Mouse (Mus musculus) right cerebral cortex, adult 2 months (tissue): ENCODE results near the gene Stk19.
"Not testable (repeated sequence)": the region's sequence is repeated elsewhere in the genome, so short reads cannot be mapped to it uniquely, and the experiment has no call there.

Experiments used
- DNase-seq, 2 experiments: peaks; one replicate each; pipeline ENCODE4 v3.0.0; 2021 to 2022; ENCODE audit warnings: low spot score in 2 of 2

Stk19 gene

DNA sequence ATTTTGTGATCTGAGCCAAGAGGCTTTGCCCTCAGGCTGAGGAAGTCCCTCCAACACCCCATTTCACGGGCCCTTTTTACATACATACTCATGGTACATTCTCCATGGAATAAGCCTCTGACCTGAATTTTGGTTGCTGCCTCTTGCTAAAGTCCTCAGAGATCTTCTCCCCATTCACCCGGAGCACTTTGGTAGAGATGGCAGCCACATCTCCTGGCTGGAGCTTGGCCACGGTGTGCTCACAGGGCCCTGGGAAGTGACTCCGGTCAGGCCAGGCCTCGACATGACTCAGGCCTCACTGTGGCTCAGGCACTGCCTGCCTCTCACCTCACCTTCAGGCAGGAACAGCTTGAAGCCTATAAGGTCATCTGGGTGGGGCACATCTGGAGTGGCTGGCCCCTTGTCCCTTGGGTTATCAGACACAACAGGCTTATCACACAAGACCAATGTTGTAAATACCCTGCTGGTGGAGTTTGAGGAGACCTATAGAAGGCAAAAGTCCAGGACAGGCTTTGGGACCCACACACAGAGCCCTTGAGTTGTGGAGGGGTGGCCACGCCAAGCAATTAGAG, 4.1 kb upstream of the Stk19 start:
- no peak for DNase-seq

DNA sequence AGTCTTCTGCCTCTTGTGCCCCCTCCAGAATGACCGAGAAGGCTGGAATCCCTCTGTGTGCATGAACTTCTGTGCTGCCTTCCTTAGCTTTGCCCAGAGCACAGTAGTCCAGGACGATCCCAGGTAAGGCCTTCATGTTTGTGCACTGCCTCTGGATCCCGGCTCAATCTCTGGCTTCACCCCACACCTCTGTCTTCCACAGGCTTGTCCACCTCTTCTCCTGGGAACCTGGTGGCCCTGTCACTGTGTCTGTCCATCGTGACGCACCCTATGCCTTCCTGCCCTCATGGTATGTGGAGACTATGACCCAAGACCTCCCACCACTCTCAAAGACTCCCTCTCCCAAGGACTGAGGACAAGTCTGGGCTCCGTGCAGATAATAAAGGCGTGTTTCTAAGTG, 2.0 kb upstream of the Stk19 start:
- DNase-seq: no peak

DNA sequence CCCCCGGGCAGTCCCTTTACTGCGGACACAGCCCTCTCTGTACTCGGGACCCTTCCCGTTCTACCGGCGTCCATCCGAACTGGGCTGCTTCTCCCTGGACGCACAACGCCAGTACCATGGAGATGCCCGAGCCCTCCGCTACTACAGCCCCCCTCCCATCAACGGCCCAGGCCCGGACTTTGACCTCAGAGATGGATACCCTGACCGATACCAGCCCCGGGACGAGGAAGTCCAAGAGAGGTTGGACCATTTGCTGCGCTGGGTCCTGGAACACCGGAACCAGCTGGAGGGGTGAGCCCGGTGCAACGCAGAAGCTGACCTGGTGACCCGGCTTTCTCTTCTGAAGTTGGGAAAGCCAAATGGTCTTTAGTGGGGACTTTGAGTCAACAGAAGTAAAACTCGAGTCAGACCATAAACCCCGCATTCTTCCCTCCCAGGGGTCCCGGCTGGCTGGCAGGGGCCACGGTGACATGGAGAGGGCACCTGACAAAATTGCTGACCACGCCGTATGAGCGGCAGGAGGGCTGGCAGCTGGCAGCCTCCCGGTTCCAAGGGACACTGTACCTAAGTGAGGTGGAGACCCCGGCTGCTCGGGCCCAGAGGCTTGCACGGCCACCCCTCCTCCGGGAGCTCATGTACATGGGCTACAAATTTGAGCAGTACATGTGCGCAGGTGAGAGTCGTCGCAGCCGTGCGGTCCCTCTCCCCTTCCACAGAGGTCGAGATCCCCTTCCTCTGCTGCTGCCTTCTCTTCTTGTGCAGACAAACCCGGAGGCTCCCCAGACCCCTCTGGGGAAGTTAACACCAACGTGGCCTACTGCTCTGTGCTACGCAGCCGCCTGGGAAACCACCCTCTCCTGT, 949 bp upstream of the Stk19 start:
- DNase-seq: no peak

DNA sequence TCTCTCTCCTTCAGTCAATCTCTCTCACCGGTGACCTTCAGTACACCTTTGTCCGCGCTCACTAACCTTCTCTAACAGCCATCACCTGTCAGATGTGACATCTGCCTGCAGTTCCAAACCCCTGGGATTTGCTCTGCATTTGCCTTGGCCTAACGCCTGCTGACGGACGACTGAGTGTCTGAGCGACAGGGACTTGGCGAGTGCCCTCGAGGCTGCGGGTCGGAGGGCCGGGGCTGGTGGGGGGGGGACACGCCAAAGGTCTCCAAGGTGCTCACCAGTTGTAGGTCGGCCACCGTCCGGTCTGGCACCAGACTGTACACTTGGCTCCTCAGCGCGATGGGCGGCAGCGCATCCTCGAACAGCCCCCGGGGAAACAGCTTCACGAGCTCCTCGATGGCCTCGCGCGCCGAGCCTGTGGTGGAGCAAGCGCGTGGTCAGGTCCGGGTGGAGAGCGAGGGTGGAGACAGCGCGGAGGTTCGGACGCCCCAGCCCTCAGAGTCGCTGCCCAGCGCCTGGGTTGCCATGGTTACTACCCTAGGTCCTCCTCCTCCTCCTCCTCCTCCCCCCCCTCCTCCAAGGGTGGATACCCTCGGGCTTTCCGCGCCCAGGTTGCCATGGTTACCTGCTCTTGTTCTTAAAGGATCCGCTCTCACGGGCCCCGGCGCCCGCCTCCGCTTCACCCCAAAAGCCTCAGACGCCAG, 440 bp downstream of the Stk19 start:
- no peak for DNase-seq

DNA sequence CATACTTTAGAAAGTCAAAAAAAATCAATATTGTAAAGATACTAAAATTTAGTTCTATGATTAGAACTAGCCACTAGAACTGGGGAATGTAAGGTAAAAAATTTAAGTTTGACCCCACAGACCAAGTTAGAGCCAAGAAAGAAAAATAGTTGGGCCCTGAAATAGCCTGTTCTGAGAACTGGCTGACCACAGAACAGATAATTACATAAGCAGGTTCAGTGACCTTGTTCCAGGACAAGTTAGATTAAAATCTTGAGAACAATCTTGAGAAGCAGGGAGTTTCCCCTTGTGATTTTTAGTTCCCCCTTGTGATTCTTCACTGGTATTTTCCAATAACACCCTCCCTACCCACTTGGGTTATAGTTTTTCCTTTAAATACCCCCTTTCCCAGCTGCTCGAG, 6.0 kb downstream of the Stk19 start:
- not testable (repeated sequence) for DNase-seq

DNA sequence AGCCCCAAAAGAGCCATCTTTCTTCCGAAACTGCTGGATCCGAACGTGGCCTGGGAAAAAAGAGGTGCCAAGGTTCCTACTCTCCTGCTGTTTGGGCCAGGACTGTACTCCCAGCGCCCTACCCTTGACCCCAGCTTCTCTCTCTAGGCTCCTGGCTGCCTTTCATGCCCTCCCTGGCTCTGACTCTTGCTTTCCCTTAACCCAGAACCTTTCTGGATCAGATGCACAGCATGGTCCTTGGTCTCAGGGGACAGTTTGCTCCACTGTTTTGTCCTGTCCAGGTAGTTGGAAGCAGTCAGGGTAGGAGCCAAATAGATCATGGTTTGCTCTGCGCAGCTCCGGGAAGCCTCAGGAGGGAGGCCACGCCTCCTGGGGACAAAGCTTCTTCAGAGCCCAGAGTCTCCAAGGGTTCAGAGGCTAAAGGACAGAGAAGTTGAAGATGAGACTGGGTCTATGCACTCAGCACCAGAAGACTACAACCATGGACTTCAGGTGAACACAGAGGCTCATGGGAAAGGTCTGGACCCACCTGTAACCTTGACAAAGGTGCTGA, 21.9 kb downstream of the Stk19 start:
- DNase-seq: no peak

DNA sequence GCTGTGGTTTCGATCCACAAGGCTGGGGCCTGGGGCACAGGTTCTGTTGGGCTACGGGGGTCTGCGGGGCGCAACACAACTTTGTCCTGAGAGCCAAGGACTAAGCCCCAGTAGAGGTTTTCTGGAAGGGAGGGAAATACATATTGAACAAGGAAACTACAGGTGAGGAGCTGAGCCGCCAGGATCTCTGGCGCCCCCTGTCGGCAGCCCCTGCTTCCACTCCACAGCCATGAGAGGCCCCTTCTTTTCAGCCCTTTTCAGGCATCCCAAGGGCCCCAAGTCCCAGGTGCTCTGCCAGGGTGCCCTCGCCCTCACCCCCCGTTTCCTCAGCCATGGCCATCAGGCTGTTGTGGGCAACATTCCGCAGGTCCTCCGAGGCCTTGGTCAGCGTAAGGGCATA, 23.0 kb downstream of the Stk19 start:
- DNase-seq: peak; percentile 28 to 30

DNA sequence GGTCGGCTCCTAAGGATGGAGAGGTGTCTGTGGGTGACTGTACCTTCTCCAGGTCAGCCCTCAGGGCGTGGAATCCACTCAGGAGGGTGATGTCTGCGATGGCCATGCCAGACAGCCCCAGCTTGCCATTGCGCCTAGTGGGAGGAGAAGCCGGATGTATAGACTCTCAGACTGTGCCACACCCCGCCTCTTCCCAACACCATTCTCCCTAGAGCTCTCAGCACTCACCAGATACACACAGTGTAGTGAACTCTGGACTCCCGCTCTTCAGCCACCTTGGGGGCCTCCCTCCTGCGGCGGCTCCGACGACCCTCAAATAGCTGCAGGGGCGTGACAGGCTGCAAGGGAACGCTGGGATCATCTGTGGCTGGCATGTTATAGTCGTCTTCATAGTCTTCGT, 25.5 kb downstream of the Stk19 start:
- DNase-seq: no peak

DNA sequence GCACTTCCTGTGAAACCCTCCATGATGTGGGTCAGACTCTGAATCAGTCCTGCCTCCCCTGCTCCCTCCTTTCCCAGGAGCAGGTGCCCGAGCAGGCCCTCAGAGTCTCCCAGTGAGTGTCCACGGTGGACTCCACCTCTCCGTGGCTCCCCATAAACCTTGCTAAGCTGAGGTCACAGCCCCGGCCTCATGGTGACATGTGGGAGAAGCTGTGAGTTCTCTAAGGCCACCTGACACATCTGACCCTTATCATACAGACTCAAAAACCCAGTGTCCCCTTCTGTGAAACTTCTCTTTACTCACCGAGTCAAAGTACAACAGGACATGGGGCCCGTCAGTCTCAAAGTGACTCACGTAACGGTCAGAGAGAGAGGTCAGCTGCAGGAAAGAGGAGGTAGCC, 25.9 kb downstream of the Stk19 start:
- DNase-seq: not testable (repeated sequence)

DNA sequence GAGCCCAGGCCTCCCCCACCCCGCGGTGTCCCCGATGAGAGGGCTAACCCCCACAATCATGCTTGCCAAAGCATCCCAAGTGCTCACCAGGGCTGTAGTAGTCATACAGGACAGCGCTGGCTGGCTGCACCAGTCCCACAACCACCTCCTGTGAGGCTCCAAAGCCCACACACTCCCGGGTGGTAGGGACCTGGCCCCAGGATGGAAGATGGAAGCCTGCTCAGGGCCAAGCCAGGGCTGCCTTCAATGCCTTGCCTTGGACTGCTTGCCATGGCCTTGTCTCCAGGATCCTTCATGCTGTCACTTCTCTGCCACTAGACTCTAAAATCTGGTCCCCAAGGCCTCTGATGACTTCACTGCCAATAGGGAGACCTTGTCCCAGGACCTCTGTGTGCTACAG, 26.3 kb downstream of the Stk19 start:
- DNase-seq: not testable (repeated sequence)

DNA sequence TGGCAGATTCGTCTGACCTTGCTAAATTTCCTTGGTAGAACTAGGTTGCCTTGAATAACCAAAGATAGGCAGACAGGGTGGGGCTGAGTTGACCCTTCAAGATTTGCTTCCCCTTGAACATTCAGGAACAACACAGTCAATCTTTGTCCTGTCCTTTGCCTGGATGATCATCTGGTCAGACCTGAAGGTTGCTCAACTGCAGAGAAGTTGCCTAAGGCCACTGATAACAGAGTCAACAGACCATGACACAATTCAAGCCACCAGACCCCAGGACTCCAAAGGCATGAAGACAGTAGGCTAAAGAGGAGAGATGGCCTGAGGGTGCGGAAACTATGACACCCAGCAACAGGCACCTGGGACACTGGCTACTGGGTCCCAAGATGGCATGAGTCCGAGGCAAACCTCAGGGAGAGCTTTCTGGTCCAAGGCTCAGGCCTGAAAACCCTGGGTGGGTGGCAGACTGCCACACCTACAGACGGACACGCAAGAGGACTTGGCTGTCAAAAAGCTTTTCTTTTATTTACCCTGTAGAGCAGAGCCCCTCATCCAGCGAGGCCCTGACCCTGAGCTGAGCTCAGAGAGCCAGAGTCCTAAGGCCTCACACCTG, 28.0 kb downstream of the Stk19 start:
- no peak for DNase-seq

DNA sequence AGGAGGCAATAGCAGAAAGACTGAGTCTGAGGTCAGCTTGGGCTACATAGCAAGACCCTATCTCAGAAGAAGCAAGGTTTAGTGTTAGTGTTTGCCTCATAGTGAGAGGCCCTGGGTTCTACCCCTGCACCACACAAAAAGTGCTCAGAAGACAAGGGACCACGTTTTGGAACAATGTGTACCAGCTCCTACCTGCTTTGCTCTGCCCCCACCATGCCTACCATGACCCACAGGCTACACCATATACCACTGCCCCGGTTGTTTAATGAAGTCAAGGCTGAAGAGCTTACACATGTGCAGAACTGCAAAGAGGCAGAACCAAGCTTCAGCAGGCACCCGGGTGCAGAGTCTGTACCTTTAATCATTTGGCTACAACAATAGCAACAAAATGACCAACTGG, 29.6 kb downstream of the Stk19 start:
- no peak for DNase-seq

DNA sequence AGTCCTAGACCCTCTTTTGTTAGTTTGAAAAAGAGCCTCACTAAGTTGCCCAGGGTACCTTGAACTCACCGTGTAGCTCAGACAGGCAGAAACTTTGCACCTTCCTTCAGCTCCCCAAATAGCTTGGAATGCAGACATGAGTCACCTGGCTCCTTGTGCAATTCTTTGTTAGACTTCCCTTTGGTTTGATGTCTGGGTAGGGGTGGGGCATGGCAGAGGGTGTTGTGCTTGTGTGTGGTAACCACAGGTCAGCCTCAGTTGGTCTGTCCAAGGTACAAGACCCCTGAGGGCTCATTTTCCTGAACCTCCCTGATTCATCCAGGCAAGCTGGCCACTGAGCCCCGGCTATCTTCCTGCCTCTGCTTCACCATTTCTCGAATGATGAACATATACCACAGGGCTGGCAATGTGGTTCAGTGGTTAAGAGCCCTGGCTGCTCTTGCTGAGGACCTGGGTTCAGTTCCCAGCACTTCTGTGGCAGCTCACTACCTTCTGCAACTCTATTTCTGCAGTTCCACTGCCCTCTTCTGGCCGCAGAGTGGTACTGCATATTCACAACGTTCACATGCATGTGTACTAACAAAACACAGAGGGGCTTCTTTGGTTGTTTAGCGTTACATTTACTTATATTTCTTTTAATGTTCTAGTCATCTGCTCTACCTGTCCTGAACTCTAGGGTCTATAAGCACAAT, 31.7 kb downstream of the Stk19 start:
- no peak for DNase-seq

DNA sequence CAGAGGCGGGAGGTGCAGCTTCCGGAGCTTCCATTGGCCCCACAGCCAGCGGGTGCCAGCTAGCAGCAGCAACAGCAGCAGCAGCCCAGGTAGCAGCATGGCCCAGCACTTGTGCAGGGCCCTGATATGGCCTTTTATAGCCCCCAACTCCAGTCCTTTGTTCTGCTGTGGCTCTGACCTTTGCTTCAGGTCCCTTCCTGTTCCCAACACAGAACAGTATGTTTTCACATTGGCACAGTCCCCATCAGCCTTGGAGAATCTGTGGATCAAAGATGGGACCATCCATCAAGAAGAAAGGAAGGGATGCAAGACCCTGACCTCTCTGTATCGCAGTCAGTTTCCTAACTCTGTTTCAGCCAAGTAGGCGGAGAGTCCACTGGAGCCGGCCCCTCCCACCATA, 32.4 kb downstream of the Stk19 start, which contains the start of gene Cyp21a1:
Gene Cyp21a1, minus strand, starts transcription at position 261 of the 400 bp plus-strand sequence.
- DNase-seq: not testable (repeated sequence)

DNA sequence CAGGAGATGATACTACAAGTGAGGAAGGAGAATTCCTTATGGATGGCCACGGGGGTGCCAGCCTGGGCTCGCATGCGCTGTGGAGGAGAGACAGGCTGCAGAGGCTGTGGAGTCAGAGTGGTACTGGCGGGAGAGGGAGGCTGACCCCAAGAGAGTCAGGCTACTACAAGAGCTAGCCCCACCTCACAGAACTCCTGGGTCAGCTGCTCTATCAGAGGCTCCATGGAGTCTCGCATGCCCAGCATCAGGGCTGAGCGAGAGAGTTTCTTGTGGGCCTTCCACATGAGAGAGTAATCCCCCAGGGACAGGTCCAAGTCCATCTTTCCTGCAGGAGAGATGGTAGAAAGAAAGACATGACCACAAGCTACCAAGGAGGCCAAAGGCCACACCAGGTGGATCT, 33.4 kb downstream of the Stk19 start:
- not testable (repeated sequence) for DNase-seq

DNA sequence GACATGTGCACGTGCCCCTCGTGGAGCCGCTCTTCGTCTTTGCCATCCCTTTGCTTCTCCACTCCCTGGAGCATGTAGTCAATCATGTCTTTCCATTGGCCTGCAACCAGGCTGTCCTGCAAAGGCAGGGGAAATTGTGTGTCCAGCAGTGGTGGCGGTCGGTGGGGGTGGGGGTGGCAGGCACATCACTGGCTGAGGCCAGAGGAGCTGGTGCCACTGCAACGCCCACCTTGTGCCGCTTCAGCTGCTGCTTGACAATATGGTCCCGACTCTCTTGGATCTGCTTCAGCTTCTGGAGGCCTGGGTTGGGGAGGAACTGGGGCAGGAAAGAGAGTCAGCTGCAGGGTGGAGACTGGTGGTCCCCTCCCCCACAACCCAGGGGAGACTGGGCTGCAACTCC, 34.0 kb downstream of the Stk19 start:
- DNase-seq: not testable (repeated sequence)

DNA sequence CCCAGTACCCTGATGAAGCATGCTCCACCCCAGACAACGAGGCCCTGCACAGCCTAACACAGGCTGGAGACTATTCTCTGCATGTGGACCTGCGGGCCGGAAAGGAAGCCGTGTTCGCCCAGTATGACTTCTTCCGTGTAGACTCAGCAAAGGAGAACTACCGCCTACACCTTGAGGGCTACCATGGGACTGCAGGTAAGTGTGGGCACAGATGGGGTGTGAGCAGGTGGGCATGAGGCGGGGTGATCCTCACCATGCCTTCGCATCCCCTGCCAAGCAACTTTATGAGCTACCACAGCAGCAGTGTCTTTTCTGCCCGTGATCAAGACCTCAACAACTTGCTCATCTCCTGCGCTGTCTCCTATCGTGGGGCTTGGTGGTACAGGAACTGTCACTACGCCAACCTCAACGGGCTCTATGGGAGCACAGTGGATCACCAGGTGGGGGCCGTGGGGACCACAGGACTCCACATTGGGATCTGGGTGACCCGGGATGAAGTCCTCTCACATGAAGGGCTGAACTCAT, 35.9 kb downstream of the Stk19 start:
- DNase-seq: not testable (repeated sequence)

DNA sequence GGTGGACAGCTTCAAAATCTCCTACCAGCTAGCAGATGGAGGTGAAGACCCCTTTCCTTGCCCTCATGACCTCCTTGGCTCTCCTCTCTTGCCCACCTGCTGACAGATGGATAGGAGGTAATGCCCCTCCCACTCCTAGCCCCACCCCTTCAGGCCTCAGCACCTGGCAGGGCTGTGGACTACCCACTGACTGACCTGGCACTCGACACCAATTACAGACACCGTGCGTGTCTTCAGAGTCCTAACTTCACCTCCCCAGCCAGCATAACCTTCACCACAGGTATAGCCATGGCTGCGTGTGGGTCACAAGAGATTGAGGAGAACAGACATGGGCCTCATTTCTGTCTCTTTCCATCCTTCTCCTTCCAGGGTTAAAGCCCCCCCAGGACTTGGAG, 37.2 kb downstream of the Stk19 start:
- no peak for DNase-seq

DNA sequence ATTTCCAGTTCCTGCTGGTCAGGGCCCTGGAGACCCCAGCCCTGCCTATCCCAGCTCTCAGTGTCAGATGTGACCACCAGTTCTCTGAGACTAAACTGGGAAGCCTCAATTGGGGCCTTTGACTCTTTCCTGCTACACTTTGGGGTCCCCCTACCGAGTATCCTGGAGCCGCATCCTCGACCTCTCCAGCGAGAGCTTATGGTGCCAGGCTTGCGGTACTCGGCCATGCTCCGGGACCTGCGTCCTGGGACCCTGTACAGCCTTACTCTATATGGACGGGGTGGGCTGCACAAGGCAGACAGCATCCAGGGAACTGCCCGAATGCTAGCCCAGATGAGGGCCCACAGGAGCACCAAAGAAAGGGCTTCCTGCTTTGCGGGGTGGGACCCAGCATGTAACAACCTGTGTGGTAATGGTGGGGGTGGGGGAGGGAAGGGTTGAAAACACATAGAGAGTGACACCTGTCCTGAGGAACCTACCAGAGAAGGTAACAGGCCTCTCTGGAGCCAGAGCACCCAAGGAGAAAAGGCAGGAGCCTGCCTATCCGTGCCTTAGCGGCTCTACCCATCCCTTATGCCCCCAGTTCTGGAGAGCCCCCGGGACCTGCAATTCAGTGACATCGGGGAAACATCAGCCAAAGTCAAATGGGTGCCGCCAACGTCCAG, 37.7 kb downstream of the Stk19 start:
- no peak for DNase-seq

DNA sequence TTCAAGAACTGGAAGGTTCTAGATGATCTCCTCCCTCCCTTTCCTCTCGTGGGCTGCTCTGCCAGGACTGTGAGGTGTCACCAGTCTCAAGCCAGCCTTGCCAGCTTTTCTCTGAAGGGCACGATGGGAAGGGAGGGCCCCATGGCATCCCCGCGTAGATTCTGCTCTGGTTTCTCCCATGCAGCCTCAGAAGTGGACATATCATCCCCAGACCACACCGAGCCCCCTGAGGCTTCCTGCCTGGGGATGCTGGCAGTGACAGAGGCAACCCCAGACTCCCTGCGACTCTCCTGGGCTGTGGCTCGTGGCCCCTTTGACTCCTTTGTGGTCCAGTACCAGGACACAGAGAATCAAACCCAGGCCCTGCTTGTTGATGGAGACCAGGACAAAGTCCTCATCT, 38.7 kb downstream of the Stk19 start:
- not testable (repeated sequence) for DNase-seq
